Mouse (Mus musculus) retina, embryonic 14.5 days (tissue): ENCODE results near the gene Fam111a.

ENCODE experiments used
- DNase-seq: peaks from one replicate; pipeline ENCODE4 v3.0.0-alpha.2; 2015; ENCODE audit warnings: low spot score

The Fam111a gene

GRCm38 (mm10) chr19:12564197-12564596 is 18.7 kb downstream of the Fam111a start:
- no peak for DNase-seq

- no peak for DNase-seq
Measured at GRCm38 (mm10) chr19:12567011-12567410, 21.5 kb downstream of the Fam111a start.

GRCm38 (mm10) chr19:12570866-12571265 is 25.3 kb downstream of the Fam111a start:
- DNase-seq = no peak

- DNase-seq = peak; percentile 0
Measured at GRCm38 (mm10) chr19:12571687-12572086, 26.1 kb downstream of the Fam111a start.

GRCm38 (mm10) chr19:12572614-12573265 is 27.2 kb downstream of the Fam111a start:
- no peak for DNase-seq

- DNase-seq = peak; percentile 89
Measured at GRCm38 (mm10) chr19:12573266-12574011, 27.9 kb downstream of the Fam111a start.

GRCm38 (mm10) chr19:12574012-12574407 is 28.5 kb downstream of the Fam111a start:
- DNase-seq = peak; percentile 34

GRCm38 (mm10) chr19:12575107-12575506 is 29.6 kb downstream of the Fam111a start:
- DNase-seq = no peak

- DNase-seq = no peak
Measured at GRCm38 (mm10) chr19:12575514-12575913, 30.0 kb downstream of the Fam111a start.

- no peak for DNase-seq
Measured at GRCm38 (mm10) chr19:12576639-12577038, 31.1 kb downstream of the Fam111a start.

GRCm38 (mm10) chr19:12585310-12585709 is 39.8 kb downstream of the Fam111a start:
- DNase-seq = no peak

GRCm38 (mm10) chr19:12591908-12592307 is 46.4 kb downstream of the Fam111a start:
- DNase-seq = peak; percentile 89

GRCm38 (mm10) chr19:12595135-12595529 is 49.6 kb downstream of the Fam111a start:
- DNase-seq = no peak

GRCm38 (mm10) chr19:12595530-12596289 is 50.2 kb downstream of the Fam111a start:
- peak; percentile 81 for DNase-seq

- no peak for DNase-seq
Measured at GRCm38 (mm10) chr19:12596290-12597072, 50.9 kb downstream of the Fam111a start.

- DNase-seq = no peak
Measured at GRCm38 (mm10) chr19:12597073-12597405, 51.5 kb downstream of the Fam111a start.

- DNase-seq = no peak
Measured at GRCm38 (mm10) chr19:12598674-12599073, 53.1 kb downstream of the Fam111a start.

GRCm38 (mm10) chr19:12599674-12600073 is 54.1 kb downstream of the Fam111a start, which contains the start of gene Gm4952:
Gene Gm4952, plus strand, starts transcription at chr19:12599974.
- no peak for DNase-seq

- DNase-seq = no peak
Measured at GRCm38 (mm10) chr19:12600684-12601480, 55.3 kb downstream of the Fam111a start.

- no peak for DNase-seq
Measured at GRCm38 (mm10) chr19:12608336-12608735, 62.8 kb downstream of the Fam111a start.

- DNase-seq = no peak
Measured at GRCm38 (mm10) chr19:12613646-12614045, 68.1 kb downstream of the Fam111a start.
